Mouse (Mus musculus): Measurements from ENCODE around the gene Ptpa. TPM values are rescaled to one million over a fixed set of nuclear protein-coding genes. Genes with fewer than 3 reads are reported as not detected.
"Not testable (repeated sequence)": the region's sequence is repeated elsewhere in the genome, so short reads cannot be mapped to it uniquely, and the experiment has no call there.

Ptpa gene
- polyA plus RNA-seq, 1 experiment = 132 TPM

DNA sequence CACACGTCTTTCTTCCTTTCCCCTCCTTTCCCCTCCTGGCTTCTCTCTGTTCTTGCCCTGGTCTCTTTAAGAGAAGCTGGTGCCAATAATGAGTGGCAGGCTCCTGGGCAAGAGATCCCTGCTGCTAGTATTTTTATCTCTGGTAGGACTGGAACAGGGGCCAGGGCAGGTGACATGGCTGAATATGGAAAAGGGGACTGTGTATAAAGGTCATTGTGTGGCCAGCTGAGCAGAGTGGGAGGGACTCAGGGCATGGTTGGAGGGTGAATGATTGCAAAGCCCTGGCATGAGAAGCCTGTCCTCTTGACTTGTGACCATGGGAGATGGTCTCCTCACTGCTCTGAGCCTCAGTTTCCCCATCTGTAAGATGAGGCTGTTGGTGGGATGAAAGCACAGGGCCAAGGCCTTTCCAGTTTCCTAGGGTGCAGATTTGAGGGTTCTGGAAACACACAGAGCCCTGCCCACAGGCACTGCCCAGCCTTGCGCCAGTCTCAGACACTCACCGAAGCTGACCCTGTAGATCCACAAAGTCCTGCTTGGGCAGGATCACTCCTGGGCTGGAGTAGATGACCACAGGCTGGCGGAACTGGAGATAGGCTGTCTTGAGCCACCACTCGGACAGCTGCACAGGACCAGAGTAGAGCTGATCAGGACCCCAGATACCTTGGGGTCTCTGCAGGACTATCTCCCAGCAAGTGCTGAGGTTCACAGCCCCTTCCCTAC, 6.2 kb upstream of the Ptpa start:
- peaks cover 10% of the 10 kb centered on the region; the same call in 1 of the 2 replicates for H3K4me1 ChIP-seq (ENCODE audit: control insufficient read depth, insufficient read depth, low read length)
- 57% methylated on average over 5 of the region's 5 CpGs for WGBS
- H3K27ac ChIP-seq (ENCODE audit: insufficient read depth, low read depth, low read length) = peak overlapping the region; percentile 15; the same call in 1 of the 2 replicates
- H3K36me3 ChIP-seq (ENCODE audit: control insufficient read depth, insufficient read depth, low read length) = no peaks in the 10 kb centered on the region
- TF ChIP-seq CTCF (conservative IDR thresholded peaks at IDR 0.05; ENCODE audit: insufficient read depth, insufficient read length, low read depth, low read length) (no peak), POLR2A (IDR thresholded peaks at IDR 0.05; ENCODE audit: low read depth, low read length) (no peak)
- no peaks in the 10 kb centered on the region for H3K27me3 ChIP-seq (replicated peaks; ENCODE audit: control insufficient read depth, insufficient read depth, low read length)
- no peak overlapping the region for H3K4me3 ChIP-seq (ENCODE audit: insufficient read depth, low read depth, low read length)
- DNase-seq = peak; percentile 84

- Histone ChIP-seq H3K4me3 (ENCODE audit: insufficient read depth, low read depth, low read length) (no peak overlapping the region), H3K4me1 (ENCODE audit: control insufficient read depth, insufficient read depth, low read length) (peaks cover 13% of the 10 kb centered on the region; the same call in 1 of the 2 replicates), H3K27ac (ENCODE audit: insufficient read depth, low read depth, low read length) (no peak overlapping the region), H3K27me3 (replicated peaks; ENCODE audit: control insufficient read depth, insufficient read depth, low read length) (no peaks in the 10 kb centered on the region), H3K36me3 (ENCODE audit: control insufficient read depth, insufficient read depth, low read length) (no peaks in the 10 kb centered on the region)
- 86% methylated on average over 16 of the region's 16 CpGs for WGBS
- TF ChIP-seq POLR2A (IDR thresholded peaks at IDR 0.05; ENCODE audit: low read depth, low read length) (no peak), CTCF (conservative IDR thresholded peaks at IDR 0.05; ENCODE audit: insufficient read depth, insufficient read length, low read depth, low read length) (no peak)
- DNase-seq = no peak
Measured at GRCm38 (mm10) chr2:30413038-30413973, 2.5 kb upstream of the Ptpa start.

DNA sequence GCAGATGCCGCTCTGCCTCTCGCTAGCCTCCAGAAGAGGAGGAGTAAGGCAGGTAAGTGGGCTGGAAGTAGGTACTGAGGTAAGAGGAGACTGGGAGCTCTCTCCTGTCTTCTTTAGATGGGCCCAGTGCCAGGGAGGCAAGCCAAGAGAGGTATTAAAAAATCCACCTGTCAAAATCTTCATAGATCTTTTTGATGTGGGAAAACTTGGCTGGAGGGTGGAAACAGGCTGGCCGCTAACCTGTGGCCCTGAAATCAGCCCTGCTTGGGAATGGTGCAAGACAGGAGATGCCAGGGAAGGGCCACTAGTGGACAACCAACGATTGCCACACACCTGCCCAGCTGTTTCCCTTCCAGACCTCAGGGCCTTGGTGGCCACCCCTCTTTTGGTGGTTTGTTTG, 1.7 kb upstream of the Ptpa start:
- DNase-seq = peak; percentile 39
- WGBS = 64% methylated on average over 4 of the region's 4 CpGs
- TF ChIP-seq POLR2A (IDR thresholded peaks at IDR 0.05; ENCODE audit: low read depth, low read length) (no peak), CTCF (conservative IDR thresholded peaks at IDR 0.05; ENCODE audit: insufficient read depth, insufficient read length, low read depth, low read length) (no peak)
- Histone ChIP-seq H3K36me3 (ENCODE audit: control insufficient read depth, insufficient read depth, low read length) (no peaks in the 10 kb centered on the region), H3K4me3 (ENCODE audit: insufficient read depth, low read depth, low read length) (no peak overlapping the region), H3K27me3 (replicated peaks; ENCODE audit: control insufficient read depth, insufficient read depth, low read length) (no peaks in the 10 kb centered on the region), H3K4me1 (ENCODE audit: control insufficient read depth, insufficient read depth, low read length) (peaks cover 18% of the 10 kb centered on the region; the same call in 1 of the 2 replicates), H3K27ac (ENCODE audit: insufficient read depth, low read depth, low read length) (no peak overlapping the region)

DNA sequence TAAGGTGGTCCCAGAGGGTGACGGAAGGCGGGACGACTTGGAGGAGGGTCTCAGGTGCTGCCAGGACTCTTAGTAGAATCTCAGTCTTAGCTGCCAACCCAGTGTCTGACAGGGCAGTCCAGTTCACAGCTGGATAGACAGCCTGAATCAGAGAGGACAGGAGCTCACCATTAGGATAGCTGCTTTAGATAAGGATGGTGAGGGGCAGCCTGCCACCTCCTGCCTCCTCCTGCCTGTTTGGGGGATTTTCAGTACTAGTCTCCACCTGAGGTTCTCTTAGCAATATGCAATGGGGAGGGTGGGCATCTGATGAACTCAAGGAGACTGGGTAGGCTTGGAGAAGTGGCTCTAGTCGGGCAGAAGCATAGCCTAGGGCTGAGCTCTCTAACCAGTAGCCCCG, 1.2 kb upstream of the Ptpa start:
- 54% methylated on average over 5 of the region's 5 CpGs for WGBS
- Histone ChIP-seq H3K36me3 (ENCODE audit: control insufficient read depth, insufficient read depth, low read length) (no peaks in the 10 kb centered on the region), H3K4me3 (ENCODE audit: insufficient read depth, low read depth, low read length) (peak overlapping the region; percentile 70), H3K4me1 (ENCODE audit: control insufficient read depth, insufficient read depth, low read length) (peaks cover 18% of the 10 kb centered on the region; the same call in 1 of the 2 replicates), H3K27ac (ENCODE audit: insufficient read depth, low read depth, low read length) (peak overlapping the region; percentile 99), H3K27me3 (replicated peaks; ENCODE audit: control insufficient read depth, insufficient read depth, low read length) (no peaks in the 10 kb centered on the region)
- TF ChIP-seq CTCF (conservative IDR thresholded peaks at IDR 0.05; ENCODE audit: insufficient read depth, insufficient read length, low read depth, low read length) (no peak), POLR2A (IDR thresholded peaks at IDR 0.05; ENCODE audit: low read depth, low read length) (no peak)
- no peak for DNase-seq

DNA sequence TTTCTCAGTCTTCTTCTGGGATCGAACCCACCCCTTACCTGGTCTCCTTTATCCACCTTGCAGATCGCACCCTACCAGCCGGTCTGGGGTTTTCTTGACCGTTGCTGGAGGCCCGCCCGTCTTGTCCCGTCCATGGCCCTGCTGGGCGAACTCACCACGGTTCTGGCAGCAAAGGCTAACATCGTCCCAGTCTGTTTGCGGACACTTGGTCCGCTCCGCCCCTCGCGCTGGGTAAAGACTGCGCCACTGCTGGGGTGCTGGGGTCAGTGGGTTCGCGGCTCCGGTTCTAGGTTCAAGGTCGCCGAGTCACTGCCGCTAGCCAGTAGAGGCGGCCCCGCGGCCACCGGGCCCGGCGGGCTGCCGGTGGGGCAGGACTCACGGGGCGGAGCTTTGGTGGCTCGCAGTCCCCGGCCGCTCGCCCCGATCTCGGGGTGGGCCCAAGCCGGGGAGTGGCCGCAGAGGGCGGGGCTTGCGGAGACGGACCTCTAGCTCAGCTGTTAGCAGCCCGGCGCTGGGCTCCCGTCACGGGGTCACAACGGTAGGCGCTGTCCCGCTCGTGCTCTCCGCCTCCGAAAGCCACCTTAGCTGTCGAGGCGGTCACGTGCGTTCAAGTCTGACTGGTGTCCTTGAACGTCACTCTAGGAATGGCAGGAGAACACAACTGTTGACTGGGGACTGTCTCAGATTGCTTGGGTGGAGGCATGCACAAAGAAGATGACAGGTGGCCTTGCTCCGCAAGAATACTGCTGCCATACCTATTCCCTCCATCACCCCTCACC, 493 bp upstream of the Ptpa start, which contains the start of gene Crat:
Gene Crat (minus strand): TSS at position 657 of the 779 bp plus-strand sequence.
- DNase-seq = peak; percentile 98
- H3K27me3 ChIP-seq (replicated peaks; ENCODE audit: control insufficient read depth, insufficient read depth, low read length) = no peaks in the 10 kb centered on the region
- H3K4me3 ChIP-seq (ENCODE audit: insufficient read depth, low read depth, low read length) = peak within 1 kb of the TSS; percentile 70
- peaks cover 18% of the 10 kb centered on the region; the same call in 1 of the 2 replicates for H3K4me1 ChIP-seq (ENCODE audit: control insufficient read depth, insufficient read depth, low read length)
- H3K36me3 ChIP-seq (ENCODE audit: control insufficient read depth, insufficient read depth, low read length) = no peaks in the 10 kb centered on the region
- under 1% methylated on average over 58 of the region's 58 CpGs for whole genome bisulfite sequencing
- H3K27ac ChIP-seq (ENCODE audit: insufficient read depth, low read depth, low read length) = peak within 1 kb of the TSS; percentile 99
- TF ChIP-seq CTCF (conservative IDR thresholded peaks at IDR 0.05; ENCODE audit: insufficient read depth, insufficient read length, low read depth, low read length) = no peak
- peak; percentile 90 for TF ChIP-seq POLR2A (IDR thresholded peaks at IDR 0.05; ENCODE audit: low read depth, low read length)

DNA sequence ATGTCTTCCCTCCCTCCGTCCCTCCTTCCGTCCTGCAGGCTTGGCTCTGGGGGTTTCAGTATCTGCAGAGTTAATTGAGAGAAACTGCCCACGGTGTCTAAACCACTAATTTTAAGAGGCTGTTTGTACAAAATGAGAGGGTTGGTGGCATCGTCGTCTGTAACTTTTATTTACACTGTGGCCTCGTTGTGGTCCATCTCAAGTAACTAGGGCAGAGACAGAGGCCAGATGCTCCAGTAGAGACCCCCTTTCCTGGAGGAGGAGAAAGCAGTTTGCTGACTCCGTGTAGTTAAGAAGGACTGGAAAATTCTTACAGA, 768 bp downstream of the Ptpa start:
- no peak for DNase-seq
- Histone ChIP-seq H3K27me3 (replicated peaks; ENCODE audit: control insufficient read depth, insufficient read depth, low read length) (no peaks in the 10 kb centered on the region), H3K36me3 (ENCODE audit: control insufficient read depth, insufficient read depth, low read length) (no peaks in the 10 kb centered on the region), H3K4me3 (ENCODE audit: insufficient read depth, low read depth, low read length) (peak overlapping the region; percentile 70), H3K27ac (ENCODE audit: insufficient read depth, low read depth, low read length) (peak overlapping the region; percentile 99), H3K4me1 (ENCODE audit: control insufficient read depth, insufficient read depth, low read length) (peaks cover 22% of the 10 kb centered on the region)
- 1% methylated on average over 7 of the region's 7 CpGs for WGBS
- TF ChIP-seq POLR2A (IDR thresholded peaks at IDR 0.05; ENCODE audit: low read depth, low read length) (no peak), CTCF (conservative IDR thresholded peaks at IDR 0.05; ENCODE audit: insufficient read depth, insufficient read length, low read depth, low read length) (no peak)

GRCm38 (mm10) chr2:30417154-30417553, 1.3 kb downstream of the Ptpa start:
- not testable (repeated sequence) for H3K36me3 ChIP-seq (ENCODE audit: control insufficient read depth, insufficient read depth, low read length); H3K27me3 ChIP-seq (replicated peaks; ENCODE audit: control insufficient read depth, insufficient read depth, low read length); DNase-seq; H3K4me3 ChIP-seq (ENCODE audit: insufficient read depth, low read depth, low read length); H3K27ac ChIP-seq (ENCODE audit: insufficient read depth, low read depth, low read length)
- H3K4me1 ChIP-seq (ENCODE audit: control insufficient read depth, insufficient read depth, low read length) = peaks cover 24% of the 10 kb centered on the region
- 69% methylated on average over 6 of the region's 6 CpGs for WGBS
